ENCODE assay signal across 8 mouse cellular contexts in the genomic region with DNA sequence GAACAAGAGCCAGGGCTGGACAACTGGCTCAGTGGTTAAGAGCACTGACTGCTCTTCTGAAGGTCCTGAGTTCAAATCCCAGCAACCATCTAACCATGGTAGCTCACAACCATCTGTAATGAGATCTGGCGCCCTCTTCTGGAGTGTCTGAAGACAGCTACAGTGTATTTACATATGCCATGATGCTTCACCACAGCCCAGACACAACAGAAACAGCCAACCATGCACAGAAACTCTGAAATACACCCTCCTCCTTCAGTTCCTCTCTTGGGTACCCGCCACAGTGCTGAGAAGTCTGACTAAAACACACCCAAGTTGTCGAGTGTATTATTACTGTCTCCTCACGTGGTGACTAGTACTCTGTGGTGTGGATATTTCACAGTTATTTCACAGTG.
DNase-seq lines count a peak whose midpoint lies in the region; ATAC-seq and TF ChIP-seq lines count a peak whose summit lies in the region.

No protein-coding gene starts in this region.

- H3K9me3 ChIP-seq in ES-E14 (ENCODE audit: control insufficient read depth, insufficient read depth, low read depth, low read length): no peaks in the 10 kb centered on the region

- peak; percentile 40 for TF ChIP-seq CTCF in left cerebral cortex, adult 2 months (IDR thresholded peaks at IDR 0.05)

- in situ Hi-C loops in ES-E14 (cut with MboI; ENCODE audit: low sequenced_read_pairs in 2 of 2, unreplicated experiment in 2 of 2): no loop called here

- no peak overlapping the region for H3K4me3 ChIP-seq in left cerebral cortex, adult 2 months
- no peak overlapping the region for H3K4me3 ChIP-seq in ES-E14 (ENCODE audit: insufficient read depth in 1 of 2, low read depth in 1 of 2, low read length in 2 of 2, poor library complexity in 1 of 2, severe bottlenecking in 1 of 2)

- no peak overlapping the region for H3K9ac ChIP-seq in ES-E14 (ENCODE audit: insufficient read depth, low read depth, low read length, poor library complexity, severe bottlenecking)

- no peak overlapping the region for H3K27ac ChIP-seq in left cerebral cortex, adult 2 months
- no peak overlapping the region for H3K27ac ChIP-seq in ES-E14 (ENCODE audit: insufficient read depth, low read depth, low read length, poor library complexity, severe bottlenecking)

- ATAC-seq in monocyte, adult 5-6 weeks (replicated peaks; ENCODE audit: insufficient number of reproducible peaks, low FRiP score, low TSS enrichment, poor library complexity, severe bottlenecking): peak; percentile 71; the same call in 1 of the 2 replicates

- peak; percentile 45 for DNase-seq in cerebellum, adult 9-11 months
- DNase-seq in cerebellum, postnatal 36 days: no peak
- no peak for DNase-seq in left cerebral cortex, adult 2 months (ENCODE audit: extremely low spot score in 1 of 2, low spot score in 2 of 2)
- DNase-seq in left cerebral cortex, adult 9 months (ENCODE audit: low spot score in 2 of 2): no peak
- no peak for DNase-seq in ES-E14 (ENCODE audit: low read depth, low spot score)
- no peak for DNase-seq in right cerebral cortex, postnatal 4 days
- DNase-seq in gastrocnemius, adult 18-20 months (ENCODE audit: low spot score): no peak

- H3K36me3 ChIP-seq in ES-E14 (ENCODE audit: control insufficient read depth, insufficient read depth, low read length, poor library complexity, severe bottlenecking): no peaks in the 10 kb centered on the region

- intact Hi-C loops in left cerebral cortex, adult 2 months (cut with DNase I): no loop called here

- 0 out of 4 replicates have a peak, but pooled peaks cover 0 to under 1% of the 10 kb centered on the region in 2 experiments for H3K4me1 ChIP-seq in ES-E14 (ENCODE audit: control insufficient read depth in 2 of 2, insufficient read depth in 2 of 2, low read length in 2 of 2, poor library complexity in 1 of 2)

TF ChIP-seq in ES-E14, 5 proteins besides CTCF, POLR2A, EP300 and RAD21:
- TF ChIP-seq CHD2 (IDR thresholded peaks at IDR 0.05; ENCODE audit: low read depth, low read length): no peak
- no peak for TF ChIP-seq HCFC1 (IDR thresholded peaks at IDR 0.05; ENCODE audit: borderline replicate concordance, insufficient read depth, low read length)
- no peak for TF ChIP-seq ZNF384 (IDR thresholded peaks at IDR 0.05; ENCODE audit: low read depth, low read length)
- peak; percentile 31; the same call in 1 of the 2 replicates for TF ChIP-seq ZC3H11A (IDR thresholded peaks at IDR 0.05; ENCODE audit: borderline replicate concordance, low read depth, low read length)
